Mouse (Mus musculus) neural tube, embryonic 15.5 days (tissue): ENCODE measurements around the gene Cers4. TPM values are rescaled to one million over a fixed set of nuclear protein-coding genes. Genes with fewer than 3 reads are reported as not detected.

Source experiments
- ATAC-seq: fragments of 200-750 bp; cut with Nextera tagmentation; 2 replicates; pipeline ENCODE4 v1.8.0; 2017; ENCODE audit warnings: mild to moderate bottlenecking, moderate TSS enrichment, moderate library complexity; ENCODE audit not compliant: low FRiP score
- H3K27ac ChIP-seq: fragments of 300-500 bp; sonication (generic); replicated peaks from 2 replicates; pipeline ENCODE4 v1.5.1; 2015; ENCODE audit warnings: mild to moderate bottlenecking, inconsistent platforms
- H3K27me3 ChIP-seq: fragments of 300-500 bp; sonication (generic); replicated peaks from 2 replicates; pipeline ENCODE4 v1.6.1; 2015; ENCODE audit warnings: inconsistent platforms
- H3K36me3 ChIP-seq: fragments of 300-500 bp; sonication (generic); 2 replicates; pipeline ENCODE4 v1.6.1; 2015; ENCODE audit warnings: inconsistent platforms
- H3K4me1 ChIP-seq: fragments of 300-500 bp; sonication (generic); 2 replicates; pipeline ENCODE4 v1.6.1; 2015; ENCODE audit warnings: inconsistent platforms
- H3K4me2 ChIP-seq: fragments of 300-500 bp; sonication (generic); 2 replicates; pipeline ENCODE4 v1.6.1; 2015; ENCODE audit warnings: inconsistent platforms, mild to moderate bottlenecking, moderate library complexity
- H3K4me3 ChIP-seq: fragments of 300-500 bp; sonication (generic); replicated peaks from 2 replicates; pipeline ENCODE4 v1.5.1; 2015; ENCODE audit warnings: mild to moderate bottlenecking, inconsistent platforms
- H3K9ac ChIP-seq: fragments of 300-500 bp; sonication (generic); replicated peaks from 2 replicates; pipeline ENCODE4 v1.6.1; 2015; ENCODE audit warnings: mild to moderate bottlenecking, inconsistent platforms
- H3K9me3 ChIP-seq: fragments of 300-500 bp; sonication (generic); replicated peaks from 2 replicates; pipeline ENCODE4 v1.6.1; 2016; ENCODE audit warnings: inconsistent platforms
- WGBS: fragments of 180-500 bp; shearing (Covaris S2); methylation state at CpG from one replicate; pipeline ENCODE4 v1.1.7; 2015; ENCODE audit warnings: mixed read lengths; 5-methylcytosine and 5-hydroxymethylcytosine counted together
- polyA plus RNA-seq: library from polyadenylated mRNA; unstranded; fragments of >200 nt; fragmentation: Nextera tagmentation; extraction: Ambion mirVana; gene quantifications from 2 replicates; pipeline ENCODE4 v1.2.1, GENCODE M21; 2015

Gene Cers4
- polyA plus RNA-seq: 45.2 and 51.0 TPM in 2 replicates

GRCm38 (mm10) chr8:4492851-4493685, at the start of gene Cers4:
TSS of gene Cers4 (plus strand) at chr8:4493026.
- H3K4me1 ChIP-seq: peaks cover 35% of the 10 kb centered on the region

GRCm38 (mm10) chr8:4458165-4458564, 34.7 kb upstream of the Cers4 start:
- H3K4me1 ChIP-seq: no peaks in the 10 kb centered on the region
- no peak overlapping the region for H3K9ac ChIP-seq
- H3K27me3 ChIP-seq: no peaks in the 10 kb centered on the region
- ATAC-seq: no peak
- no peaks in the 10 kb centered on the region for H3K9me3 ChIP-seq
- no peak overlapping the region for H3K4me2 ChIP-seq
- no peak overlapping the region for H3K27ac ChIP-seq
- WGBS: 88% methylated on average over 2 of the region's 2 CpGs
- no peak overlapping the region for H3K4me3 ChIP-seq
- H3K36me3 ChIP-seq: no peaks in the 10 kb centered on the region

More at GRCm38 (mm10) chr8:4492851-4493685, at the start of gene Cers4:
- ATAC-seq: peak; percentile 91
- Histone ChIP-seq H3K27me3 (no peaks in the 10 kb centered on the region), H3K4me2 (peak within 1 kb of the TSS; percentile 91), H3K36me3 (no peaks in the 10 kb centered on the region), H3K9me3 (no peaks in the 10 kb centered on the region), H3K9ac (peak within 1 kb of the TSS; percentile 77), H3K27ac (peak within 1 kb of the TSS; percentile 79), H3K4me3 (peak within 1 kb of the TSS; percentile 59)
- WGBS: 2% methylated on average over 36 of the region's 39 CpGs

- H3K4me3 ChIP-seq: no peak overlapping the region
- no peak overlapping the region for H3K4me2 ChIP-seq
- H3K27ac ChIP-seq: no peak overlapping the region
- H3K36me3 ChIP-seq: no peaks in the 10 kb centered on the region
- no peak for ATAC-seq
- H3K9ac ChIP-seq: no peak overlapping the region
- H3K4me1 ChIP-seq: no peaks in the 10 kb centered on the region
- no peaks in the 10 kb centered on the region for H3K9me3 ChIP-seq
- WGBS: 90% methylated on average over 2 of the region's 2 CpGs
- no peaks in the 10 kb centered on the region for H3K27me3 ChIP-seq
These were observed 29.8 kb upstream of the Cers4 start for GRCm38 (mm10) chr8:4463061-4463460.

- H3K36me3 ChIP-seq: no peaks in the 10 kb centered on the region
- H3K27ac ChIP-seq: no peak overlapping the region
- H3K4me2 ChIP-seq: no peak overlapping the region
- H3K27me3 ChIP-seq: no peaks in the 10 kb centered on the region
- no peak for ATAC-seq
- no peak overlapping the region for H3K4me3 ChIP-seq
- H3K9ac ChIP-seq: no peak overlapping the region
- no peaks in the 10 kb centered on the region for H3K9me3 ChIP-seq
- no peaks in the 10 kb centered on the region for H3K4me1 ChIP-seq
- WGBS: 48% methylated on average over 7 of the region's 7 CpGs
These were observed 18.2 kb upstream of the Cers4 start for GRCm38 (mm10) chr8:4474419-4475187.

- Histone ChIP-seq H3K27ac (no peak overlapping the region), H3K4me3 (no peak overlapping the region), H3K4me2 (no peak overlapping the region), H3K9ac (no peak overlapping the region), H3K4me1 (no peaks in the 10 kb centered on the region), H3K27me3 (no peaks in the 10 kb centered on the region), H3K36me3 (no peaks in the 10 kb centered on the region), H3K9me3 (no peaks in the 10 kb centered on the region)
- 76% methylated on average over 4 of the region's 4 CpGs for WGBS
- no peak for ATAC-seq
These were observed 11.7 kb upstream of the Cers4 start for GRCm38 (mm10) chr8:4481154-4481553.

- Histone ChIP-seq H3K9me3 (no peaks in the 10 kb centered on the region), H3K27me3 (no peaks in the 10 kb centered on the region), H3K27ac (no peak overlapping the region), H3K36me3 (no peaks in the 10 kb centered on the region), H3K4me3 (no peak overlapping the region), H3K4me2 (no peak overlapping the region), H3K9ac (no peak overlapping the region), H3K4me1 (no peaks in the 10 kb centered on the region)
- WGBS: 75% methylated on average over 4 of the region's 4 CpGs
- no peak for ATAC-seq
These were observed 11.2 kb upstream of the Cers4 start for GRCm38 (mm10) chr8:4481586-4481985.

GRCm38 (mm10) chr8:4482501-4482900, 10.3 kb upstream of the Cers4 start:
- Histone ChIP-seq H3K4me1 (no peaks in the 10 kb centered on the region), H3K4me2 (no peak overlapping the region), H3K27ac (no peak overlapping the region), H3K27me3 (no peaks in the 10 kb centered on the region), H3K9me3 (no peaks in the 10 kb centered on the region), H3K4me3 (no peak overlapping the region), H3K9ac (no peak overlapping the region), H3K36me3 (no peaks in the 10 kb centered on the region)
- ATAC-seq: no peak
- 81% methylated on average over 4 of the region's 4 CpGs for WGBS

GRCm38 (mm10) chr8:4483330-4483729, 9.5 kb upstream of the Cers4 start:
- Histone ChIP-seq H3K27ac (no peak overlapping the region), H3K36me3 (no peaks in the 10 kb centered on the region), H3K4me2 (no peak overlapping the region), H3K27me3 (no peaks in the 10 kb centered on the region), H3K9me3 (no peaks in the 10 kb centered on the region), H3K4me3 (no peak overlapping the region), H3K9ac (no peak overlapping the region), H3K4me1 (no peaks in the 10 kb centered on the region)
- ATAC-seq: no peak
- 79% methylated on average over 6 of the region's 6 CpGs for WGBS

GRCm38 (mm10) chr8:4493686-4494440, 1.0 kb downstream of the Cers4 start:
- Histone ChIP-seq H3K9me3 (no peaks in the 10 kb centered on the region), H3K9ac (peak overlapping the region; percentile 77), H3K4me2 (peak overlapping the region; percentile 91), H3K27ac (peak overlapping the region; percentile 79), H3K4me3 (peak overlapping the region; percentile 59), H3K36me3 (no peaks in the 10 kb centered on the region), H3K27me3 (no peaks in the 10 kb centered on the region), H3K4me1 (peaks cover 35% of the 10 kb centered on the region)
- 9% methylated on average over 21 of the region's 21 CpGs for WGBS
- peak; percentile 72 for ATAC-seq

GRCm38 (mm10) chr8:4495976-4496375, 3.1 kb downstream of the Cers4 start:
- Histone ChIP-seq H3K4me3 (no peak overlapping the region), H3K36me3 (no peaks in the 10 kb centered on the region; the same call in 1 of the 2 replicates), H3K9ac (no peak overlapping the region), H3K9me3 (no peaks in the 10 kb centered on the region), H3K27ac (no peak overlapping the region; the same call in 1 of the 2 replicates), H3K4me1 (peaks cover 35% of the 10 kb centered on the region), H3K27me3 (no peaks in the 10 kb centered on the region), H3K4me2 (peak overlapping the region; percentile 19)
- ATAC-seq: no peak
- 46% methylated on average over 6 of the region's 6 CpGs for WGBS

GRCm38 (mm10) chr8:4497610-4498009, 4.8 kb downstream of the Cers4 start:
- no peak for ATAC-seq

More at GRCm38 (mm10) chr8:4497610-4498009, 4.8 kb downstream of the Cers4 start:
- no peaks in the 10 kb centered on the region for H3K9me3 ChIP-seq
- no peaks in the 10 kb centered on the region for H3K27me3 ChIP-seq
- 89% methylated on average over 1 of the region's 1 CpGs for WGBS
- no peak overlapping the region for H3K4me3 ChIP-seq
- H3K4me2 ChIP-seq: no peak overlapping the region
- H3K36me3 ChIP-seq: peaks cover 3% of the 10 kb centered on the region; the same call in 1 of the 2 replicates
- no peak overlapping the region for H3K9ac ChIP-seq
- no peak overlapping the region for H3K27ac ChIP-seq
- peaks cover 33% of the 10 kb centered on the region for H3K4me1 ChIP-seq
